Mouse (Mus musculus) induced T-regulatory cell, adult 2 months (primary cell): ENCODE measurements around the gene 9130019O22Rik.
"Not testable (repeated sequence)": the region's sequence is repeated elsewhere in the genome, so short reads cannot be mapped to it uniquely, and the experiment has no call there.

Experiments used
- DNase-seq: peaks from one replicate; pipeline ENCODE4 v3.0.0-alpha.2; 2012; ENCODE audit warnings: low read depth

The 9130019O22Rik gene

GRCm38 (mm10) chr7:127386641-127387392, at the start of gene 9130019O22Rik:
Gene 9130019O22Rik (minus strand): TSS chr7:127387166.
- peak; percentile 97 for DNase-seq

- no peak for DNase-seq
Observed at GRCm38 (mm10) chr7:127435206-127435605, 48.2 kb upstream of the 9130019O22Rik start.

- no peak for DNase-seq
Observed at GRCm38 (mm10) chr7:127426354-127426753, 39.4 kb upstream of the 9130019O22Rik start.

- DNase-seq = no peak
Observed at GRCm38 (mm10) chr7:127425911-127426310, 38.9 kb upstream of the 9130019O22Rik start.

- no peak for DNase-seq
Observed at GRCm38 (mm10) chr7:127425291-127425690, 38.3 kb upstream of the 9130019O22Rik start.

- DNase-seq = no peak
Observed at GRCm38 (mm10) chr7:127422247-127422646, 35.3 kb upstream of the 9130019O22Rik start.

- DNase-seq = peak; percentile 98
Observed at GRCm38 (mm10) chr7:127421388-127422191, 34.6 kb upstream of the 9130019O22Rik start, which contains the start of gene Zfp688. Gene Zfp688 (minus strand): TSS chr7:127422068.

- no peak for DNase-seq
Observed at GRCm38 (mm10) chr7:127411418-127411817, 24.5 kb upstream of the 9130019O22Rik start.

GRCm38 (mm10) chr7:127406002-127406987, 19.3 kb upstream of the 9130019O22Rik start, which contains the start of gene Zfp764:
Gene Zfp764 (minus strand): TSS chr7:127406822.
- peak; percentile 96 for DNase-seq

GRCm38 (mm10) chr7:127404101-127404500, 17.1 kb upstream of the 9130019O22Rik start:
- not testable (repeated sequence) for DNase-seq

- DNase-seq = no peak
Observed at GRCm38 (mm10) chr7:127402980-127403379, 16.0 kb upstream of the 9130019O22Rik start.

GRCm38 (mm10) chr7:127400355-127400754, 13.4 kb upstream of the 9130019O22Rik start:
- no peak for DNase-seq

GRCm38 (mm10) chr7:127393944-127394333, 7.0 kb upstream of the 9130019O22Rik start:
- DNase-seq = no peak

- peak; percentile 100 for DNase-seq
Observed at GRCm38 (mm10) chr7:127393157-127393943, 6.4 kb upstream of the 9130019O22Rik start, which contains the start of gene E430018J23Rik. Gene E430018J23Rik (minus strand): TSS chr7:127393629.

GRCm38 (mm10) chr7:127392251-127392824, 5.4 kb upstream of the 9130019O22Rik start:
- no peak for DNase-seq

- no peak for DNase-seq
Observed at GRCm38 (mm10) chr7:127391538-127391937, 4.6 kb upstream of the 9130019O22Rik start.

- no peak for DNase-seq
Observed at GRCm38 (mm10) chr7:127390306-127390705, 3.3 kb upstream of the 9130019O22Rik start.

- not testable (repeated sequence) for DNase-seq
Observed at GRCm38 (mm10) chr7:127388201-127388600, 1.2 kb upstream of the 9130019O22Rik start.

GRCm38 (mm10) chr7:127385560-127385959, 1.4 kb downstream of the 9130019O22Rik start:
- DNase-seq = not testable (repeated sequence)

- no peak for DNase-seq
Observed at GRCm38 (mm10) chr7:127378310-127378921, 8.6 kb downstream of the 9130019O22Rik start.
